Mouse (Mus musculus): ENCODE data around the gene Man1a2.

DNA sequence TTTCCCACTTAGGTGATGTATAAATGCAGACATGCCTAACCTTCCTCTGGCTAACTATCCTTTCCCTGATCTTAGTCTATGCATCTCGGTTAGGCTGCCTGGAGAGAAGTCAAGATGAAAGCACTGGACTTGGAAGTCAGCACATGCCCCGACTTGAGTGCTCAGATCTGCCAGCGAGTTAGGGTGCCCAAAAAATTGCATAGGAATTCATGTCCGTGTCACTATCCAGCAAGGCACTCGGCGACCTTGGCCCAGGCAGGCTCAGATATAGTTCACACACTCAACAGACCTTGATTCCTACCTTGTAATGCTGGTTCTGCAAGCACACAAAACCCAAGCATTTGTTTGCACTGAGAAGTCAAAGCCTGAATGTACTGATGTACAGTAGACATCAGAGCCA, 3.4 kb upstream of the Man1a2 start:
- TF ChIP-seq POLR2A (IDR thresholded peaks at IDR 0.05; ENCODE audit: borderline replicate concordance, extremely low read depth, low read depth, low read length) (no peak), CTCF (IDR thresholded peaks at IDR 0.05; ENCODE audit: insufficient read depth, low read length) (no peak)
